Mouse (Mus musculus) thymus, adult 2 months (tissue): ENCODE measurements around the gene Casp2. TPM values are rescaled to one million over a fixed set of nuclear protein-coding genes. Genes with fewer than 3 reads are reported as not detected.

ENCODE experiments used
- DNase-seq: peaks from one replicate; pipeline ENCODE4 v3.0.0; 2021
- H3K27ac ChIP-seq: fragments of 200-500 bp; 2 replicates; pipeline ENCODE4 v1.5.1; 2012; ENCODE audit warnings: low read length, control low read depth; ENCODE audit not compliant: control insufficient read depth, insufficient read depth
- H3K27me3 ChIP-seq: fragments of 200-500 bp; 2 replicates; pipeline ENCODE4 v1.6.1; 2012; ENCODE audit warnings: mild to moderate bottlenecking, low read length, moderate library complexity, mixed read lengths; ENCODE audit not compliant: control insufficient read depth, insufficient read depth
- H3K36me3 ChIP-seq: fragments of 200-500 bp; 2 replicates; pipeline ENCODE4 v1.6.1; 2012; ENCODE audit warnings: mild to moderate bottlenecking, low read length, moderate library complexity; ENCODE audit not compliant: control insufficient read depth, insufficient read depth
- H3K4me1 ChIP-seq: fragments of 200-500 bp; replicated peaks from 2 replicates; pipeline ENCODE4 v1.6.1; 2012; ENCODE audit warnings: low read length; ENCODE audit not compliant: control insufficient read depth, insufficient read depth
- H3K4me3 ChIP-seq: fragments of 200-500 bp; 2 replicates; pipeline ENCODE4 v1.5.1; 2012; ENCODE audit warnings: mild to moderate bottlenecking, low read length, control low read depth, moderate library complexity; ENCODE audit not compliant: control insufficient read depth, insufficient read depth
- CTCF ChIP-seq: fragments of 200-500 bp; IDR thresholded peaks from 2 replicates; pipeline ENCODE4 v1.5.1; 2012; ENCODE audit warnings: mild to moderate bottlenecking, control low read depth, low read length, moderate library complexity, borderline replicate concordance; ENCODE audit not compliant: control insufficient read depth, poor library complexity, insufficient read depth; ENCODE audit errors: extremely low read depth
- POLR2A ChIP-seq: fragments of 200-500 bp; IDR thresholded peaks from 2 replicates; pipeline ENCODE4 v1.6.1; 2012; ENCODE audit warnings: mild to moderate bottlenecking, low read length, control low read depth, moderate library complexity; ENCODE audit not compliant: control insufficient read depth, poor library complexity, insufficient read depth; ENCODE audit errors: extremely low read depth
- WGBS: fragments of 180-500 bp; shearing (Covaris S2); methylation state at CpG from one replicate; pipeline ENCODE4 v1.1.7; 2018; 5-methylcytosine and 5-hydroxymethylcytosine counted together
- polyA plus RNA-seq: library from polyadenylated mRNA; depleted of rRNA; stranded (reverse); fragments of >200 nt; gene quantifications from 2 replicates; pipeline ENCODE4 v1.2.3, GENCODE M21; 2012

Gene Casp2
- polyA plus RNA-seq, 1 experiment = 116 TPM

- H3K36me3 ChIP-seq = no peaks in the 10 kb centered on the region
- TF ChIP-seq POLR2A (no peak), CTCF (no peak)
- H3K4me3 ChIP-seq = no peak overlapping the region
- no peaks in the 10 kb centered on the region for H3K27me3 ChIP-seq
- H3K4me1 ChIP-seq = no peaks in the 10 kb centered on the region
- DNase-seq = no peak
- H3K27ac ChIP-seq = no peak overlapping the region
- 89% methylated on average over 2 of the region's 2 CpGs for WGBS
These were observed 11.7 kb upstream of the Casp2 start for GRCm38 (mm10) chr6:42253103-42253502.

- WGBS = 28% methylated on average over 11 of the region's 11 CpGs
- no peaks in the 10 kb centered on the region for H3K4me1 ChIP-seq
- no peak overlapping the region for H3K27ac ChIP-seq
- no peak overlapping the region for H3K4me3 ChIP-seq
- no peaks in the 10 kb centered on the region for H3K27me3 ChIP-seq
- peak; percentile 78 for DNase-seq
- peak; percentile 77; the same call in 1 of the 2 replicates for TF ChIP-seq CTCF
- no peak for TF ChIP-seq POLR2A
- no peaks in the 10 kb centered on the region for H3K36me3 ChIP-seq
These were observed 7.4 kb upstream of the Casp2 start for GRCm38 (mm10) chr6:42257303-42257863.

- 45% methylated on average over 6 of the region's 6 CpGs for WGBS
- Histone ChIP-seq H3K4me1 (no peaks in the 10 kb centered on the region), H3K36me3 (no peaks in the 10 kb centered on the region), H3K27me3 (no peaks in the 10 kb centered on the region), H3K4me3 (no peak overlapping the region), H3K27ac (no peak overlapping the region)
- no peak for TF ChIP-seq CTCF
- no peak for DNase-seq
These were observed 4.4 kb upstream of the Casp2 start for GRCm38 (mm10) chr6:42260430-42260829.

- Histone ChIP-seq H3K27ac (no peak within 1 kb of the TSS), H3K36me3 (no peaks in the 10 kb centered on the region), H3K4me1 (peaks cover 2% of the 10 kb centered on the region; the same call in 1 of the 2 replicates), H3K27me3 (no peaks in the 10 kb centered on the region), H3K4me3 (no peak within 1 kb of the TSS)
- no peak for DNase-seq
- TF ChIP-seq POLR2A (no peak), CTCF (no peak)
- WGBS = 84% methylated on average over 20 of the region's 20 CpGs
These were observed 3.1 kb upstream of the Casp2 start, which contains the start of gene Tmem139 for GRCm38 (mm10) chr6:42261524-42262170. Tmem139 (plus strand) TSS chr6:42261970.

- Histone ChIP-seq H3K36me3 (peaks cover 36% of the 10 kb centered on the region), H3K4me1 (peaks cover 2% of the 10 kb centered on the region; the same call in 1 of the 2 replicates), H3K4me3 (peak overlapping the region; percentile 78), H3K27ac (peak overlapping the region; percentile 74), H3K27me3 (no peaks in the 10 kb centered on the region)
- WGBS = 1% methylated on average over 21 of the region's 21 CpGs
- peak; percentile 27 for DNase-seq
- TF ChIP-seq CTCF (no peak), POLR2A (no peak)
These were observed 876 bp downstream of the Casp2 start for GRCm38 (mm10) chr6:42265391-42266330.

GRCm38 (mm10) chr6:42270817-42271216, 6.0 kb downstream of the Casp2 start:
- Histone ChIP-seq H3K4me3 (no peak overlapping the region), H3K36me3 (peaks cover 81% of the 10 kb centered on the region), H3K27me3 (no peaks in the 10 kb centered on the region), H3K4me1 (peaks cover 2% of the 10 kb centered on the region; the same call in 1 of the 2 replicates), H3K27ac (no peak overlapping the region)
- TF ChIP-seq POLR2A = no peak
- TF ChIP-seq CTCF = no peak
- DNase-seq = no peak
